Mouse (Mus musculus) kidney, postnatal 4 days (tissue): Measurements from ENCODE around the gene Syt2.
A peak's percentile ranks its signal among the peaks of the same experiment; 100 is the strongest.

Experiments used
- DNase-seq, 2 experiments: peaks; one replicate each; pipeline ENCODE4 v3.0.0; 2021; ENCODE audit warnings: mixed read lengths in 2 of 2

The Syt2 gene

DNA sequence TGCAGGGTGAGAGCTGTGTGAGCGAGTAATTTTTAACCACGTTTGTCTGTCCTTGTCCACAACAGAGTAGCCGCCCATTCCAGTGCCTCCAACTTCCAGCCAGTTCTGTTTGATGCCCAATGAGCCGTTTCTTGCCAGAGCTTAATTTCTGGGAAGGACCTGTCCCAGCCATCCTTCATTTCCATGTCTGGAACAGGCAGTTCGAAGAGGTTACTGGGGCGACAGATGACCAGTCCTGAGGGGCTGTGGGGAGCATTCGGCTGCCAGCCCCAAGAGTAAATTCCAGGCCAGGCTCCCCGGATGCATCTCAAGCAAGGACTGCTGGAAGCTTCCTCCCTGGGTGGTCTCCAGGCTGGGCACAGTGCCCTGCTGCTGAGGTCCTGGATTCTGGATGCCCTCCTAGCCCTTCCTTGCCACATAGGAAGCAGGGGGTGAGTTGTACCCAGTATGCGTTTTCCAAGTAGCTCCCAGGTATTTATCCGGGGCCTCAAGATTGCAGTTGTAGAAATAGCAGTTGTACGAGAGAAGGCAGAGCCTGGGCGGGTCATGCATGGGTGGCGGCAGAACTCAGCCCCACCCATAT is 4.9 kb downstream of the Syt2 start:
- peak; percentile 52 to 70 for DNase-seq

DNA sequence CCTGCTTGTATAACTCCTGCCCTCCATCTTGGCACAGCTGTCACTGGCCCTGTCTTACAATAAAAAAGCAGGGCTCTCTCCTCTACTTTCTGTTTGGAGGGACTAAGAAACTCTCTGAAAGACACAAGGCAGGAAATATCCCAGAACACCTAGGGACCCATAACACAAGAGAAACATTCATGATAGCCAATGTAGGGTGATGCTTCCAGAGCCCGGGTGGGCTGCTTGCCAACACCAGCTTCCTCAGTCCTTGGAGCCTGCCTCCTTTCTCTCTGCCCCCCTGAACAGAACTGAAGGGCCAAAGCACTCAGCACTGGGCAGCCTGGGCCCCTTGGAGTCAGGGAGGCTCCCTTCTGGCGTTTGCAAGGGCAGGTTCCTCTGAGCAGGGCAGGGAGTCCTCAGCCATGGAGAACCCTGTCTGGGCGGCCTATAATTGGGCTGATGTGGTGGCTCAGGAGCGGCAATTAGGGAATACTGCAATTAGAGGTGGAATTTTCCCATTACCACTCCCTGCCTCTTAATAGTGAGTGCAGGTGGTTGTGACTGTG is 5.4 kb downstream of the Syt2 start:
- peak; percentile 54 to 70 for DNase-seq

DNA sequence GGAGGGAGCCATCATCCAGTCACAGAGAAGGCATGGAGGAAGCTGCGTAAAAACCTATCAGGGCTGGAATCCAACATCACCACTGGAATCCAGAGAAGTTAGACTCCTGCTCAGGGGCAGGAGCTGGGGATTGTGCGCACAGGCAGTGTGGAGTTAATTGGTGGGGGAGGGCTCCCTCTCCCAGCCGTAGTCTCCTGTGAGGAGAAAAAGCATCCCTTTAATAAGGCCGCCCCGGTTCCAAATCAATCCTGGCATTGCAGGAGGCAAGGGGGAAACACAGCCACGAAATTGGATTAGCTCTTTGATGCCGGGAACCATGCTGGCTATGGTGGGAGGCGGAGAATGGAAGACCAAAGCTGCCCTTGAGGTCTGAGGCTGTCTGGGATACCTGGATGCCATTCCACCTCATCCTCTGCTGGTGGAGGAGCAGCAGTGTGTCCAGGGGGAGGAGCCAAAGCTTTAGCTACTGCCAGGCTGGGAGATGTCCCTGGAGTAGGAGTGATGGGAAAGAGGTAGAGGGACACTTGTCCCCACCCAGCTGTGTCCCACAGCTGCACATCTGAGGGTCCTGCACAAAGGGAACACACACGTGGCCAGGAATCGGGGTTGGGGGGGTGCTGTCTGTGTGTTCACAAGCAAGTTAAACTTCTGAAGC is 7.3 kb downstream of the Syt2 start:
- no peak for DNase-seq

DNA sequence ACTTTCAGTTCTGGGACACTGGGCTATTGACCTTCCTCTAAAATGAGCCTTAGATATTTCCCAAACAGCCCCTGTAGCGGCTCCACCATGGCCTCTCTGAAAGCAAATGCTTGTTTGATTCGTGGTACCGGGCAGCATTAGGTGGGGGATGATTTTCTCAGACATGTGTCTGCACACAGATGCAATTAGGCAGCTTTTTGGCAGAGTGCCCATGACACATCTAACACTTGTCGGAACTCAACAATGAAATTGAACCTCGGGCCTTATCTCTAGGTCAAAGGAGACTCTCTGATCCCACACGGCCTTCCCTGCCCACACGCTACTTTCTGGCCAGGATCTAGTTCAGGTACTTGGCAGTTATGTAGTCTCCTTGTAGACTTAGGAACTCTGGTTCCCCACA is 12.4 kb downstream of the Syt2 start:
- DNase-seq, result no peak

- no peak for DNase-seq
These were observed 13.7 kb downstream of the Syt2 start for GRCm38 (mm10) chr1:134660163-134660562.

- DNase-seq, result peak in 1 of 2 experiments; percentile 37
These were observed 25.0 kb downstream of the Syt2 start for GRCm38 (mm10) chr1:134671234-134672070.

- DNase-seq, result no peak
These were observed 27.8 kb downstream of the Syt2 start for GRCm38 (mm10) chr1:134674312-134674711.

GRCm38 (mm10) chr1:134679445-134679844 is 33.0 kb downstream of the Syt2 start:
- no peak for DNase-seq

DNA sequence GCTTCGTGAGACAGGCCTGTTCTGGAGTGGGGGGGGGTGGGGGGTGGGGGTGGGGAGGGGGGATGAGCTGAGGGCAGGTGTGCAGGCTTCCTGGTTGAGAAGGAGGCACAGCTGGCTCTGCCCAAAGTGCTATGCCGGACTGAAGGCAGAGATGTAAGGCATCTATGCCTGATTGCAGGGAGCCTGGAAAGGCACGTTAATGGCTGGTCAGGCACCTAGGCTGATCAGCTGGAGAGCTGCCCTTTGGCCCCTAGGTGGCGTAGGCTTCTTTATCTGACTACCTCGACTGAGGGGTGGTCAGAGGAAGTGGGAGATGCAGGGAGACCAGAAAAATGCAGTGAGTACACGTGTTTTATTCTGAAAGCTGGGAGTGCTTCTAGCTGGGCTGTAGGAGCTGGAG is 34.1 kb downstream of the Syt2 start:
- DNase-seq, result no peak

- DNase-seq, result no peak
These were observed 36.0 kb downstream of the Syt2 start for GRCm38 (mm10) chr1:134682460-134682859.

DNA sequence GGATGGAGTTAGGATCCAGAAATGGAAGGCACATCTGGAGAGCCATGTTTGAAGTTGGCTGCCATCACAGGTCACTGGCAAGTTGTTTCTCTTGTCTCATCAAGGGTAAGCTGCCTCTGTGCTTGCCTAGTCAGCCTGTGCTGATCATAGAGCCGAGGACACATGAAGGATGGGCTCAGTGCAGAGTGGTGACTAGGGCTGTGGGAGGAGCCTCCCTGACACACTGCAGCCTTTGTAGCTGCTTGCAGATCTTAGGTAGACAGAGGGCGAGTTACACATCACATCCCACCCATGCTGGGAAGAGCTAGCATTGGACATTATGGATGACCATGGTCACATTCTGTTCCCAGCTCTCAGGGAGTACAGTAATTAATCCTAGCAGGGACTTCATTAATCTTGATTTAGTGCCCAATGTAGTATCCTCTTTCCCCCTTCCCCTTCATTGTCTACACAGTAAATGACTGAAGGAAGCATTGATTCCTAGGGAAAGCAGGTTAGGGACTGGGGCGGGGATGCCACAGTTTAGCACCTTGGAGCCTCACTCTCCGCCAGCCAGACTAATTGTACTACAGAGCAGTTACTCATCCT is 40.5 kb downstream of the Syt2 start:
- no peak for DNase-seq

DNA sequence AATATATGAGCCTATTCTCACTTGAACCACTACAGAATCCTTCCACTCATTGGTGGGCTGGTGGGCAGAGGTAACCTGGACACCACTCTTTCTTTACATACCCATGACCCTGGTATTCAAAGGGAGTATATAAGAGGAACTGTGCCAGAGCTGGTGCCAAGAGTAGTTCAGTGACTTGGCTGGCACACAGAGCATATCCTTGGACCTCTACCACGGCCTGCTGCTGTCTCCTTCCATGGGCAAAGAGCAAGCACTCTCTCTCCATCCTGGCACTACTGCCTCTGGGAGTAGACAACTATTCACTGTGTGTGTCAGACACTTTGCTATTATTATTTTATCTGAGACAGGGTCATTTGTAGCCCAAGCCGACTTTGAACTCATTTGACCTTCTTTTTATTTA is 49.8 kb downstream of the Syt2 start:
- no peak for DNase-seq

GRCm38 (mm10) chr1:134697073-134697472 is 50.6 kb downstream of the Syt2 start:
- DNase-seq, result no peak

- no peak for DNase-seq
These were observed 51.2 kb downstream of the Syt2 start for GRCm38 (mm10) chr1:134697522-134698250.

- DNase-seq, result no peak
These were observed 52.0 kb downstream of the Syt2 start for GRCm38 (mm10) chr1:134698486-134698885.

DNA sequence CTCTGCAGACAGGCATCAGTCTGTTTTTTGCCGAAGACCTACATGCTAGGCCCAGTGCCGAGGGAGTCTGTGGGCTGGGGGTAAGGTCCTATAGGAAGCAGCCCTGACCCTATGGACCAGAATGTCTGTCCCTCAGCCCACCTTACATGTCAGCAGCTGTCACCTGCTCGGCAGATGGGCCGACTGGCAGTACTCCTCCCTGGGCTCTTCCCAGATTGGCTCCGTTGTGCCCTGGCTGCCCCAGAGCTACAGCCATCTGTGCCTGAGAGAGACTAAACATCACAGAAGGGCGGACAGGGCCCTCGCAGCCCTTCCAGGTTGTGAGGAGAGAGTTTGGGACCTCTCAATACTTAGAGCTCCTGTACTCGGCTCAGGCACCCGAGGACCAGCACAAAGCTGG is 52.9 kb downstream of the Syt2 start:
- no peak for DNase-seq

- DNase-seq, result no peak
These were observed 53.7 kb downstream of the Syt2 start for GRCm38 (mm10) chr1:134700151-134700550.

DNA sequence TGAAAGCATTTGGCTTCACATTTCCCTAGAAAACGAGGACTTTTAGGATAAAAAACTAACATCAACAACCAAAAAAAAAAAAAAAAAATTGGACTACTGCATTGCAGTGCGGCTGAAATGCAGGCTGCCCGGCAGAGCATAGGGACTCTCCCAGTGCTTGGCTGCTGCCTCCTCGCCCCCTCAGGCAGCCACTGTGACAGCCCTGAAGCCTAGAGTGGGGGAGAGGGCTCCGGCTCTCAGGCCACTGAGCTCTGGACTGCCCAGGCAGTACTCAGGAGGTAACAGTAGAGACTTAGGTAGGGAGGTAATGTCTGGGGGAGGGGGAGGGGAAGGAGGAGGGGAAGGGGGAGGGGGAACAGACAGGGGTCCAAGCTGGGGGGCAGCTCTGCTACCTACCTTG is 54.2 kb downstream of the Syt2 start:
- peak; percentile 31 to 58 for DNase-seq

DNA sequence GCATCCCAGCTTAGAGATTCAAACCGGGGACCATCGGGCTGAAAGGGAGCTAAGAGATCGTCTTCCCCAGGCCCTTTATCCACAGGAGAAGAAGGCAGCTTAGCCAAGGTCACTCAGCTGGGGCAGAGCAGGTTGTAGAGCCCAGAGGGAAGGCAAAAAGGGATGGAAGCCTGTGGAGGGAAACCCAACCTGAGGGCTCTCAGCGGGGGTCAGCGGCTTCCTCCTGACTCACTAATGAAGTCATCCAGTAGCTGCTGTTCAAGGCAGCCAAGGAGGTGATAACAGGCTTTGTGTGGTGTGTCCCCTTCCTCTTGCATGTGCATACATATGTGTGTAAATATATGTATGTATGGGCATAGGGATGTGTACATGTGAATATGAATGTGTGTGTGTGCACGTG is 54.7 kb downstream of the Syt2 start:
- no peak for DNase-seq

GRCm38 (mm10) chr1:134703232-134703631 is 56.8 kb downstream of the Syt2 start:
- DNase-seq, result no peak

- DNase-seq, result peak; percentile 77 to 79
These were observed 58.2 kb downstream of the Syt2 start for GRCm38 (mm10) chr1:134704396-134705306.
